Mouse (Mus musculus) neural tube, embryonic 14.5 days (tissue): ENCODE measurements around the gene Ciapin1. TPM values are rescaled to one million over a fixed set of nuclear protein-coding genes. Genes with fewer than 3 reads are reported as not detected.
"Not testable (repeated sequence)": the region's sequence is repeated elsewhere in the genome, so short reads cannot be mapped to it uniquely, and the experiment has no call there.

Source experiments
- ATAC-seq: fragments of 200-750 bp; cut with Nextera tagmentation; 2 replicates; pipeline ENCODE4 v1.8.0; 2017; ENCODE audit warnings: low read depth, mild to moderate bottlenecking, moderate TSS enrichment, moderate library complexity
- H3K27ac ChIP-seq: fragments of 300-500 bp; sonication (generic); 2 replicates; pipeline ENCODE4 v1.5.1; 2014; ENCODE audit warnings: low read depth, mild to moderate bottlenecking, control low read depth, low read length, moderate library complexity, mixed read lengths
- H3K27me3 ChIP-seq: fragments of 300-500 bp; sonication (generic); 2 replicates; pipeline ENCODE4 v1.6.1; 2014; ENCODE audit warnings: low read length; ENCODE audit not compliant: control insufficient read depth, insufficient read depth
- H3K36me3 ChIP-seq: fragments of 300-500 bp; sonication (generic); 2 replicates; pipeline ENCODE4 v1.6.1; 2014; ENCODE audit warnings: low read length, mixed read lengths; ENCODE audit not compliant: control insufficient read depth, insufficient read depth
- H3K4me1 ChIP-seq: fragments of 300-500 bp; sonication (generic); 2 replicates; pipeline ENCODE4 v1.6.1; 2014; ENCODE audit warnings: low read length; ENCODE audit not compliant: control insufficient read depth, insufficient read depth
- H3K4me2 ChIP-seq: fragments of 300-500 bp; sonication (generic); 2 replicates; pipeline ENCODE4 v1.6.1; 2014; ENCODE audit warnings: mild to moderate bottlenecking, low read depth, low read length, control low read depth
- H3K4me3 ChIP-seq: fragments of 300-500 bp; sonication (generic); 2 replicates; pipeline ENCODE4 v1.5.1; 2014; ENCODE audit warnings: low read depth, low read length, control low read depth, mixed read lengths
- H3K9ac ChIP-seq: fragments of 300-500 bp; sonication (generic); replicated peaks from 2 replicates; pipeline ENCODE4 v1.6.1; 2014; ENCODE audit warnings: low read depth, mild to moderate bottlenecking, control low read depth, low read length, mixed read lengths
- H3K9me3 ChIP-seq: fragments of 300-500 bp; sonication (generic); 2 replicates; pipeline ENCODE4 v1.6.1; 2016; ENCODE audit warnings: low read length; ENCODE audit not compliant: control insufficient read depth
- WGBS: fragments of 180-500 bp; shearing (Covaris S2); extraction: QIAGEN DNeasy Blood & Tissue Kit; methylation state at CpG from one replicate; pipeline ENCODE4 v1.1.7; 2014; 5-methylcytosine and 5-hydroxymethylcytosine counted together
- polyA plus RNA-seq: library from polyadenylated mRNA; unstranded; fragments of >200 nt; fragmentation: Nextera tagmentation; extraction: Ambion mirVana; gene quantifications from 2 replicates; pipeline ENCODE4 v1.2.1, GENCODE M21; 2014

The Ciapin1 gene
- polyA plus RNA-seq, 1 experiment from 2014 or later: 149 TPM

DNA sequence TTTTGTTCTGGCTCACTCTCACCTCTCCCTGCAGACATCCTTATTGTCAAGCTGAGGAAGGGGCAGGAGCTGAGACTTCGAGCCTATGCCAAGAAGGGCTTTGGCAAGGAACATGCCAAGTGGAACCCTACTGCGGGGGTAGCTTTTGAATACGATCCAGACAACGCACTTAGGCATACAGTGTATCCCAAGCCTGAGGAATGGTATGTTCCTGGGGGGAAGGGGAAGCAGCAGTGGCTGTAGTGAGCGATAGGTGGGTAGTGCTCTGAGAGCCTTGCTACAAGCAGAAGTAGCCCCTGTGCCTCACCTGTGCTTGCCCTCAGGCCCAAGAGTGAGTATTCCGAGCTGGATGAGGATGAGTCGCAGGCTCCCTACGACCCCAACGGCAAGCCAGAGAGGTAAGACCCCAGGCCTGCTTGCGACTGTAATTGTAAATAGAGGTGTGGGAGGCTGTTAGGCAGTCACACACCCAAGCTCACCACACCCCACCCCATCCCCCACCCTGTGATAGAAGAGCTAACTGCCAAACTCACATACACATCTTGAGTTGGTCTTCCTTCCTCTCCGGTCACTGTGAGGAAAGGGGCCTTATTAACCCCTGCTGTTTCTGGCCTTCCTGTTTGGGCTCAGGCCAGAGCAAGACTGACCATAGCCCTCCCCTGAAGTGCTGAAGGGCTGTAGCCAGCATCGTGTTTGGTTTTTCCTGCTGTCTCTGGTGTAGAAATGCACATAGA, 24.5 kb upstream of the Ciapin1 start:
- Histone ChIP-seq H3K4me2 (no peak overlapping the region), H3K36me3 (peaks cover 39% of the 10 kb centered on the region), H3K27ac (no peak overlapping the region), H3K4me3 (no peak overlapping the region), H3K9me3 (no peaks in the 10 kb centered on the region), H3K9ac (no peak overlapping the region), H3K4me1 (peaks cover 6% of the 10 kb centered on the region; the same call in 1 of the 2 replicates), H3K27me3 (no peaks in the 10 kb centered on the region)
- 92% methylated on average over 12 of the region's 12 CpGs for WGBS
- ATAC-seq: no peak

DNA sequence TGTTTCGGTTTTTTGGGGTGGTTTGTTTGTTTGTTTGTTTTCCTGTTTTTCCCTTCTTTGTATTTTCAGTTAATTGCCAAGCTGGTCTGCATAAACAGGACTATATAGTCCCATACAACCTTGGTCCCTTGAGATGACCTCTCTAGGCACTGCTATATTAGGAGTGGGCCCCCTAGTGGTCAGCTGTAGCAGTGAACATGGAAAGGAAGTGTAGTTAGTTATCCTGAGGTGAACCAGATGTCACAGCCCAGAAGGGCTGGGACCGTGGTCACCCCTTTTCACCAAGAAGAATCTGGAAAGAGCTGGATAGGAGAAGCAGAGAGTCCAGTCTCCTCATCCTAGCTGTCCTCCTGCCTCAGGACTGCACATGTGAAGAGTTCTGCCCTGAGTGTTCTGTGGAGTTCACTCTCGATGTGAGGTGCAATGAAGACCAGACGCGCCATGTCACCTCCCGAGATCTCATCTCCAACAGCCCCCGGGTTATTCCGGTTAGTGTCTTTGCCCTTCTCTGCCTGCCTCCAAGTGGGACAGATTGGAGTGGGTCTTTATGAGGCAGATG, 23.3 kb upstream of the Ciapin1 start:
- no peaks in the 10 kb centered on the region for H3K27me3 ChIP-seq
- H3K4me3 ChIP-seq: no peak overlapping the region
- 72% methylated on average over 8 of the region's 8 CpGs for WGBS
- no peak for ATAC-seq
- no peak overlapping the region for H3K27ac ChIP-seq
- H3K9ac ChIP-seq: no peak overlapping the region
- no peaks in the 10 kb centered on the region for H3K9me3 ChIP-seq
- H3K36me3 ChIP-seq: peaks cover 39% of the 10 kb centered on the region
- H3K4me1 ChIP-seq: peaks cover 6% of the 10 kb centered on the region; the same call in 1 of the 2 replicates
- H3K4me2 ChIP-seq: no peak overlapping the region

DNA sequence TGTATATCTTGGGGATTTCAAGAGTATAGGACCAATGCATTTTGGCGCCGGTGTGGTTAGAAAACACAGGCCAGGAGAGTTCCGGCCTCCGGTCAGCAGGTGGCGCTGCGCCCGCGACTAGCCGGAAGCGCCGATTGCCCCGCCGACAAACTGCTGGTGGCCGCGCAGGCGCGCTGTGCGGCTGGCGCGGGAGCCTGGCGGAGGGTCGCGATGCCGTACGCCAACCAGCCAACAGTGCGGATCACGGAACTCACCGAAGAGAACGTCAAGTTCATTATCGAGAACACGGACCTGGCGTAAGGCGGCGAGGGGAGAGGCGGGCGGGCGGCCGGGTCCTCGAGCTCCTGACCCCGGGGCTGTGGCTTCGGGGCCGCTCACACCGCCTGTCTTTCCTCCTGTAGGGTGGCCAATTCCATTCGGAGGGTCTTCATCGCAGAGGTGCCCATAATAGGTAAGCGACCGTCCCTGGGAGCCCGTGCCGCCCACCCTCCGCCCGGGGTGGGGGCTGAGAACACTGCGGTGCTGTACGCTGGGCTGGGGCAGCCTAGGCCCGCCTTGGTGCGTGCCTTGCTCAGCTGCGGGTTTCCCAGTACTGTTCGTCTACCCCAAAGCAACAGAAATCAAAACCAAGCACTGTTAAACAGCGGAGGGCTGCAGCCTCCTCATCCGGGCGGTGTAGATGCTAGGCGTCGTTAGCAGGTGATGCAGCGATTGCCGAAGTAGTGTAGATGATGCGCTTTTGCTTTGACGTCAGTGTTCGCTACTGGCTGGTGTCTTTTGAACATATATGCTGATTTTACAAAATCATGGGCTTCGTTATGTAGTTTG, 19.4 kb upstream of the Ciapin1 start, which contains the start of gene Polr2c:
TSS of gene Polr2c (plus strand) at position 105 of the 828 bp plus-strand sequence.
- Histone ChIP-seq H3K27ac (peak within 1 kb of the TSS; percentile 66), H3K4me2 (peak within 1 kb of the TSS; percentile 89), H3K36me3 (peaks cover 15% of the 10 kb centered on the region), H3K27me3 (no peaks in the 10 kb centered on the region), H3K9me3 (no peaks in the 10 kb centered on the region), H3K9ac (peak within 1 kb of the TSS; percentile 91), H3K4me1 (peaks cover 6% of the 10 kb centered on the region; the same call in 1 of the 2 replicates), H3K4me3 (peak within 1 kb of the TSS; percentile 97)
- ATAC-seq: peak; percentile 82
- under 1% methylated on average over 57 of the region's 68 CpGs for WGBS

DNA sequence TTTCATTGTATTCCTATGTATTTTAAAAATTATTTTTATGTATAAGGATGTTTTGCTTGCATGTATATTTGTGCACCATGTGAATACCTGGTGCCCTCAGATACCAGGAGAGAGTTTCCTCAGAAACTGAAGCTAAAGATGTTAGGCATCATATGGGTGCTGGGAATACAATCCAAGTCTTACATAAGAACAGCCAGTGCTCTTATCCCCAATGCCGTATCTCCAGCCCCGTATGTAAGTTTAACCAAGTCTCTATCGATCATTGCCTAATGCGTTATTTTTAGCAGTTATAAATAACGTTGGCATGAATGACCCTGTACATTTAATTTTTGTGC, 18.8 kb upstream of the Ciapin1 start:
- Histone ChIP-seq H3K4me1 (peaks cover 6% of the 10 kb centered on the region; the same call in 1 of the 2 replicates), H3K27me3 (no peaks in the 10 kb centered on the region), H3K4me3 (peak overlapping the region; percentile 97), H3K4me2 (no peak overlapping the region), H3K36me3 (peaks cover 16% of the 10 kb centered on the region; the same call in 1 of the 2 replicates), H3K9me3 (no peaks in the 10 kb centered on the region), H3K9ac (no peak overlapping the region), H3K27ac (no peak overlapping the region)
- 34% methylated on average over 5 of the region's 5 CpGs for WGBS
- ATAC-seq: peak; percentile 39

DNA sequence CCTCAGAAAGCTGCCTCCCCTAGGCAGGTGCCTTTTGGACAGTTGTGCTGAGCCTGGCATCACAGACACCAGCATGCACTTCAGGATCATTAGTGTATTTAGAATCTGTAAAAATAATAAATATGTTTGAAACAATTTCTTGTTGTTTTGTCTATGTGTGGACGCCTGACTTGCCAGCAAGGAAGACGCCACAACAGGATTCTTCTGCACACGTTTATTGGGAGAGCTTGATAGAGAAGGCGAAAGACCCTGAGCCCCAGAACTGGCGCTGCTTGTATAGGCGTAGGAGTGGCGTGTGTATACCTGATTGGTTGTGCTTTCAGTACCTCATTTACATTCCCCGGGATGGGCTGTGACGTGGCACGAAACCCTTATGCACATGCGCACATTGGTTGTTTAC, 16.6 kb upstream of the Ciapin1 start:
- H3K9ac ChIP-seq, H3K9me3 ChIP-seq, H3K27ac ChIP-seq, H3K4me1 ChIP-seq, ATAC-seq, H3K4me2 ChIP-seq, H3K27me3 ChIP-seq, H3K4me3 ChIP-seq: not testable (repeated sequence)
- 90% methylated on average over 11 of the region's 11 CpGs for WGBS
- peaks cover 30% of the 10 kb centered on the region for H3K36me3 ChIP-seq

DNA sequence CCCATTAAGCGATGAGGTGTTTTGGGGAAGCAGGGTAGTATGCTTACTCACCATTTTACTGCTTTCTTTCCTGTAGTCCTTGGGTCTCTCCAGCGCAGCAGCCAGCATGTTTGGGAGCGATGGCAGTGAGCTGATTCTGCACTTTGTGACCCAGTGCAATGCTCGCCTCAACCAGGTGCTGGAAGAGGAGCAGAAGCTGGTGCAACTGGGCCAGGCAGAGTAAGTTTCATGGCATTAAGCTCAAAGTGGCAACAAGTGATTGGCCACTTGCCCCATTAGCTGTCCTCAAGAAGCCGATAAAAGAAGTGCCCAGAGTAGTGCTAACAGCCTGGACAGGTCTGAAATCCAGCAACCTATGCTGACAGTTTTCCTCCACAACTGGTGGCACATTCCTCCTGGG, 11.9 kb upstream of the Ciapin1 start:
- Histone ChIP-seq H3K9ac (no peak overlapping the region), H3K36me3 (peaks cover 44% of the 10 kb centered on the region), H3K27me3 (no peaks in the 10 kb centered on the region), H3K9me3 (no peaks in the 10 kb centered on the region), H3K4me3 (no peak overlapping the region), H3K27ac (no peak overlapping the region), H3K4me1 (no peaks in the 10 kb centered on the region), H3K4me2 (no peak overlapping the region)
- ATAC-seq: no peak
- WGBS: 92% methylated on average over 5 of the region's 5 CpGs

DNA sequence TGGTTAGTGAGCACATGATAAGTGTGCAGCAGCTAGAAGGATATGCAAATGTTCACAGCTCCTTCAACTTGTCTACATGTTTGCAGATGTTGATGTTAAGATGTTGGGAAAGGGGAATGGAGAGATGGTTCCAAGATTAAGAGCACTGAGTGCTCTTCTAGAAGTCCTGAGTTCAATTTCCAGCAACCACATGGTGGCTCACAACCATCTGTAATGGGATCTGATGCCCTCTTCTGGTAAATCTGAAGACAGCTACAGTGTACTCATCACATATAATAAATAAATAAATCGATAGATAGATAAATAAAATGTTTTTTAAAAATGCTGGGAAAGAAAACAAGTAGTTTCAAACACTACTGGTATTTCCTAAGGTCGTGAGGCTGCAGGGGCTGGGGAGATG, 3.0 kb upstream of the Ciapin1 start:
- H3K4me3 ChIP-seq: no peak overlapping the region
- no peak overlapping the region for H3K9ac ChIP-seq
- H3K4me1 ChIP-seq: peaks cover 9% of the 10 kb centered on the region
- H3K4me2 ChIP-seq: no peak overlapping the region
- H3K27ac ChIP-seq: no peak overlapping the region
- peaks cover 10% of the 10 kb centered on the region for H3K36me3 ChIP-seq
- no peak for ATAC-seq
- 55% methylated on average over 2 of the region's 2 CpGs for WGBS
- H3K27me3 ChIP-seq: no peaks in the 10 kb centered on the region
- H3K9me3 ChIP-seq: no peaks in the 10 kb centered on the region

DNA sequence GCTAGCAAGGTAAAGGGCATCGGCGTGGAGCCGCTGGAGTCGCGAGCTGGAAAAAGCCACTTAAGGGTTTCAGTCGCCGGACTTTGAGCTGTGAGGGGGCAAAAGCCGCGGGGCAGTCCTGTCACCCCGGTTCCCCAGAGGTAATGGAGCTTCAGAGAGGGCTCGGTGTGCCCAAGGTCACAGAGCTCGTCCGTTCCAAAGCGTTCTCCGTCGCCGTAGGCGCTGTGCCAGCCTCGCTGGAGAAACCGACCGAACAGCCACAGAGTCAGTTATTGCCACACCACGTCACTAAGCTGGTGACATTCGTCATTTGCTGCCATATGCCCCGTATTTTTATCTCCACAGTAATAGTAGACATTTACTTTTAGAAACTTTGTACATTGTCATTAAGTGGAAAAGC, 442 bp upstream of the Ciapin1 start:
- no peaks in the 10 kb centered on the region for H3K9me3 ChIP-seq
- 0% methylated on average over 24 of the region's 24 CpGs for WGBS
- H3K27ac ChIP-seq: peak overlapping the region; percentile 94
- no peaks in the 10 kb centered on the region for H3K27me3 ChIP-seq
- ATAC-seq: peak; percentile 64
- H3K9ac ChIP-seq: peak overlapping the region; percentile 90
- peak overlapping the region; percentile 49 for H3K4me2 ChIP-seq
- H3K4me3 ChIP-seq: peak overlapping the region; percentile 93
- no peaks in the 10 kb centered on the region; the same call in 1 of the 2 replicates for H3K36me3 ChIP-seq
- H3K4me1 ChIP-seq: peaks cover 9% of the 10 kb centered on the region
